Mouse (Mus musculus) E14TG2a.4 (cell line): ENCODE measurements at regions not wholly inside any gene's neighbourhood (a gene's known extent, or its start where the extent isn't known, plus 50 kb on each side); places are given as distances from the start of the nearest gene placed in this dataset.

Experiments
- H3K27me3 ChIP-seq: 2 replicates; pipeline ENCODE4 v1.6.1; 2014; ENCODE audit warnings: low read length, control low read depth; ENCODE audit not compliant: insufficient read depth
- H3K36me3 ChIP-seq: 2 replicates; pipeline ENCODE4 v1.6.1; 2014; ENCODE audit warnings: low read length, control low read depth; ENCODE audit not compliant: insufficient read depth
- H3K4me1 ChIP-seq: replicated peaks from 2 replicates; pipeline ENCODE4 v1.6.1; 2014; ENCODE audit warnings: low read depth, low read length, control low read depth
- H3K4me3 ChIP-seq: replicated peaks from 2 replicates; pipeline ENCODE4 v1.5.1; 2014; ENCODE audit warnings: mild to moderate bottlenecking, low read length
- H3K9me3 ChIP-seq: 2 replicates; pipeline ENCODE4 v1.6.1; 2014; ENCODE audit warnings: low read length, control low read depth
- CTCF ChIP-seq: conservative IDR thresholded peaks from 2 replicates; pipeline ENCODE4 v1.5.1; 2014; ENCODE audit warnings: low read length
- NANOG ChIP-seq: IDR thresholded peaks from 2 replicates; pipeline ENCODE4 v1.6.1; 2014; ENCODE audit warnings: borderline replicate concordance, low read length, mixed read lengths
- POU5F1 ChIP-seq: IDR thresholded peaks from 2 replicates; pipeline ENCODE4 v1.6.1; 2014; ENCODE audit warnings: low read length, borderline replicate concordance

- no peak overlapping the region for H3K4me3 ChIP-seq
- TF ChIP-seq CTCF (no peak), NANOG (no peak), POU5F1 (no peak)
Measured at GRCm38 (mm10) chr3:60758568-60758967, 244.0 kb upstream of the P2ry1 start.

GRCm38 (mm10) chr3:60759046-60759445 is 243.5 kb upstream of the P2ry1 start:
- no peak for TF ChIP-seq NANOG
- TF ChIP-seq POU5F1, result no peak
- TF ChIP-seq CTCF, result no peak
- no peaks in the 10 kb centered on the region for H3K9me3 ChIP-seq

More at GRCm38 (mm10) chr3:60758568-60758967, 244.0 kb upstream of the P2ry1 start:
- H3K9me3 ChIP-seq, result no peaks in the 10 kb centered on the region
- H3K27me3 ChIP-seq, result no peaks in the 10 kb centered on the region
- H3K4me1 ChIP-seq, result no peaks in the 10 kb centered on the region
- no peaks in the 10 kb centered on the region for H3K36me3 ChIP-seq

GRCm38 (mm10) chr3:60762874-60763273 is 239.7 kb upstream of the P2ry1 start:
- Histone ChIP-seq H3K4me3 (no peak overlapping the region), H3K36me3 (no peaks in the 10 kb centered on the region), H3K27me3 (no peaks in the 10 kb centered on the region), H3K4me1 (no peaks in the 10 kb centered on the region), H3K9me3 (no peaks in the 10 kb centered on the region)
- TF ChIP-seq CTCF, result peak; percentile 28
- no peak for TF ChIP-seq POU5F1

More at GRCm38 (mm10) chr3:60759046-60759445, 243.5 kb upstream of the P2ry1 start:
- H3K4me1 ChIP-seq, result no peaks in the 10 kb centered on the region
- H3K27me3 ChIP-seq, result no peaks in the 10 kb centered on the region
- H3K4me3 ChIP-seq, result no peak overlapping the region
- H3K36me3 ChIP-seq, result no peaks in the 10 kb centered on the region

GRCm38 (mm10) chr3:60765079-60765478 is 237.5 kb upstream of the P2ry1 start:
- Histone ChIP-seq H3K36me3 (no peaks in the 10 kb centered on the region), H3K4me1 (no peaks in the 10 kb centered on the region), H3K9me3 (no peaks in the 10 kb centered on the region), H3K27me3 (no peaks in the 10 kb centered on the region), H3K4me3 (no peak overlapping the region)
- TF ChIP-seq NANOG (no peak), POU5F1 (no peak), CTCF (no peak)

- H3K36me3 ChIP-seq, result no peaks in the 10 kb centered on the region
- no peaks in the 10 kb centered on the region for H3K4me1 ChIP-seq
- H3K9me3 ChIP-seq, result no peaks in the 10 kb centered on the region
- H3K4me3 ChIP-seq, result no peak overlapping the region
- H3K27me3 ChIP-seq, result no peaks in the 10 kb centered on the region
- TF ChIP-seq POU5F1, result no peak
- TF ChIP-seq NANOG, result no peak
- no peak for TF ChIP-seq CTCF
Measured at GRCm38 (mm10) chr3:60768996-60769395, 233.6 kb upstream of the P2ry1 start.

GRCm38 (mm10) chr3:60771866-60772265 is 230.7 kb upstream of the P2ry1 start:
- no peaks in the 10 kb centered on the region for H3K9me3 ChIP-seq
- no peak overlapping the region for H3K4me3 ChIP-seq
- no peaks in the 10 kb centered on the region for H3K36me3 ChIP-seq
- no peaks in the 10 kb centered on the region for H3K4me1 ChIP-seq
- no peak for TF ChIP-seq NANOG
- no peak for TF ChIP-seq POU5F1
- no peaks in the 10 kb centered on the region for H3K27me3 ChIP-seq

- no peaks in the 10 kb centered on the region for H3K4me1 ChIP-seq
- no peak for TF ChIP-seq CTCF
- TF ChIP-seq NANOG, result no peak
Measured at GRCm38 (mm10) chr3:60773383-60773782, 229.2 kb upstream of the P2ry1 start.

GRCm38 (mm10) chr3:60785137-60785875 is 217.3 kb upstream of the P2ry1 start:
- no peaks in the 10 kb centered on the region for H3K9me3 ChIP-seq
- TF ChIP-seq POU5F1 (no peak), CTCF (no peak), NANOG (no peak)
- H3K36me3 ChIP-seq, result no peaks in the 10 kb centered on the region
- 0 out of 2 replicates have a peak, but pooled peaks cover 3% of the 10 kb centered on the region for H3K4me1 ChIP-seq
- H3K27me3 ChIP-seq, result no peaks in the 10 kb centered on the region
- no peak overlapping the region for H3K4me3 ChIP-seq

More at GRCm38 (mm10) chr3:60773383-60773782, 229.2 kb upstream of the P2ry1 start:
- Histone ChIP-seq H3K4me3 (no peak overlapping the region), H3K36me3 (no peaks in the 10 kb centered on the region), H3K27me3 (no peaks in the 10 kb centered on the region), H3K9me3 (no peaks in the 10 kb centered on the region)

GRCm38 (mm10) chr3:60787989-60788388 is 214.6 kb upstream of the P2ry1 start:
- no peak overlapping the region for H3K4me3 ChIP-seq
- H3K36me3 ChIP-seq, result no peaks in the 10 kb centered on the region
- TF ChIP-seq CTCF (no peak), POU5F1 (no peak), NANOG (no peak)
- 0 out of 2 replicates have a peak, but pooled peaks cover 3% of the 10 kb centered on the region for H3K4me1 ChIP-seq
- no peaks in the 10 kb centered on the region for H3K9me3 ChIP-seq
- 0 out of 2 replicates have a peak, but pooled peaks cover 2% of the 10 kb centered on the region for H3K27me3 ChIP-seq
